Mouse (Mus musculus) cerebellum, adult 18-20 months (tissue): ENCODE results near the gene Riox1.
"Not testable (repeated sequence)": the region's sequence is repeated elsewhere in the genome, so short reads cannot be mapped to it uniquely, and the experiment has no call there.

Experiments used
- DNase-seq, 2 experiments: peaks; one replicate each; pipeline ENCODE4 v3.0.0; 2021

Gene Riox1

GRCm38 (mm10) chr12:83950493-83950839 lies at the start of gene Riox1:
Gene Riox1 (plus strand): TSS chr12:83950608.
- DNase-seq, result peak; percentile 90 to 92

GRCm38 (mm10) chr12:83910451-83910850 lies 40.0 kb upstream of the Riox1 start:
- no peak for DNase-seq

GRCm38 (mm10) chr12:83914202-83914740 lies 36.1 kb upstream of the Riox1 start:
- peak; percentile 69 to 77 for DNase-seq

- no peak for DNase-seq
Measured at GRCm38 (mm10) chr12:83914797-83915196, 35.6 kb upstream of the Riox1 start.

- DNase-seq, result peak; percentile 42 to 65
Measured at GRCm38 (mm10) chr12:83916884-83917283, 33.5 kb upstream of the Riox1 start.

GRCm38 (mm10) chr12:83920721-83921441 lies 29.5 kb upstream of the Riox1 start:
- peak; percentile 45 to 53 for DNase-seq

- DNase-seq, result peak; percentile 98 to 99
Measured at GRCm38 (mm10) chr12:83921535-83922381, 28.6 kb upstream of the Riox1 start, which contains the start of gene Numb. Gene Numb (minus strand): TSS chr12:83921934.

GRCm38 (mm10) chr12:83922724-83923485 lies 27.5 kb upstream of the Riox1 start:
- no peak for DNase-seq

GRCm38 (mm10) chr12:83923486-83923859 lies 26.9 kb upstream of the Riox1 start:
- no peak for DNase-seq

GRCm38 (mm10) chr12:83924332-83924731 lies 26.1 kb upstream of the Riox1 start:
- DNase-seq, result no peak

GRCm38 (mm10) chr12:83925160-83925703 lies 25.2 kb upstream of the Riox1 start:
- no peak for DNase-seq

- DNase-seq, result no peak
Measured at GRCm38 (mm10) chr12:83926061-83926460, 24.3 kb upstream of the Riox1 start.

GRCm38 (mm10) chr12:83927747-83928146 lies 22.7 kb upstream of the Riox1 start:
- DNase-seq, result no peak

- DNase-seq, result no peak
Measured at GRCm38 (mm10) chr12:83929186-83929804, 21.1 kb upstream of the Riox1 start.

GRCm38 (mm10) chr12:83937600-83937999 lies 12.8 kb upstream of the Riox1 start:
- DNase-seq, result no peak

GRCm38 (mm10) chr12:83938592-83938991 lies 11.8 kb upstream of the Riox1 start:
- not testable (repeated sequence) for DNase-seq

- DNase-seq, result no peak
Measured at GRCm38 (mm10) chr12:83939332-83939731, 11.1 kb upstream of the Riox1 start.

GRCm38 (mm10) chr12:83940031-83940430 lies 10.4 kb upstream of the Riox1 start:
- no peak for DNase-seq

- DNase-seq, result no peak
Measured at GRCm38 (mm10) chr12:83941938-83942337, 8.5 kb upstream of the Riox1 start.

GRCm38 (mm10) chr12:83947260-83947811 lies 3.1 kb upstream of the Riox1 start:
- no peak for DNase-seq

GRCm38 (mm10) chr12:83949043-83949442 lies 1.4 kb upstream of the Riox1 start:
- no peak for DNase-seq
